Mouse (Mus musculus) mouse trophoblast stem cell (cell line): ENCODE measurements at regions not wholly inside any gene's neighbourhood (a gene's known extent, or its start where the extent isn't known, plus 50 kb on each side); places are given as distances from the start of the nearest gene placed in this dataset.

Experiments
- in situ Hi-C, 2 experiments: fragments of 300-500 bp; cut with MseI, MboI; formaldehyde crosslinking; loops; 2 replicates in 1 of 2; 3 replicates in 1 of 2; pipeline ENCODE4 v1.15.1; 2025

- in situ Hi-C loops = no loop called here
Observed at GRCm38 (mm10) chr1:128680012-128680411, 87.9 kb upstream of the Cxcr4 start.

GRCm38 (mm10) chr1:128679005-128679980 lies 87.2 kb upstream of the Cxcr4 start:
- in situ Hi-C loops = no loop called here

GRCm38 (mm10) chr1:128675538-128675937 lies 83.4 kb upstream of the Cxcr4 start:
- in situ Hi-C loops = no loop called here

GRCm38 (mm10) chr1:128672306-128672705 lies 80.2 kb upstream of the Cxcr4 start:
- in situ Hi-C loops = no loop called here

GRCm38 (mm10) chr1:128671495-128671894 lies 79.4 kb upstream of the Cxcr4 start:
- in situ Hi-C loops = no loop called here

GRCm38 (mm10) chr1:128671016-128671415 lies 78.9 kb upstream of the Cxcr4 start:
- in situ Hi-C loops = no loop called here

- in situ Hi-C loops = no loop called here
Observed at GRCm38 (mm10) chr1:128669241-128669666, 77.2 kb upstream of the Cxcr4 start.

- in situ Hi-C loops = no loop called here
Observed at GRCm38 (mm10) chr1:128668718-128669117, 76.6 kb upstream of the Cxcr4 start.

GRCm38 (mm10) chr1:128667121-128667762 lies 75.1 kb upstream of the Cxcr4 start:
- in situ Hi-C loops = no loop called here

- in situ Hi-C loops = no loop called here
Observed at GRCm38 (mm10) chr1:128663207-128663606, 71.1 kb upstream of the Cxcr4 start.

- in situ Hi-C loops = no loop called here
Observed at GRCm38 (mm10) chr1:128659857-128660256, 67.8 kb upstream of the Cxcr4 start.

- in situ Hi-C loops = no loop called here
Observed at GRCm38 (mm10) chr1:128658802-128659201, 66.7 kb upstream of the Cxcr4 start.

- in situ Hi-C loops = no loop called here
Observed at GRCm38 (mm10) chr1:128654099-128654862, 62.2 kb upstream of the Cxcr4 start.

- in situ Hi-C loops = no loop called here
Observed at GRCm38 (mm10) chr1:128650596-128650995, 58.5 kb upstream of the Cxcr4 start.

GRCm38 (mm10) chr1:128649490-128650178 lies 57.5 kb upstream of the Cxcr4 start:
- in situ Hi-C loops = no loop called here

- in situ Hi-C loops = no loop called here
Observed at GRCm38 (mm10) chr1:128643316-128643776, 51.3 kb upstream of the Cxcr4 start.

GRCm38 (mm10) chr1:128642212-128642611 lies 50.1 kb upstream of the Cxcr4 start:
- in situ Hi-C loops = no loop called here
